Comparison of ENCODE assay signal across 16 mouse cellular contexts in the genomic region with DNA sequence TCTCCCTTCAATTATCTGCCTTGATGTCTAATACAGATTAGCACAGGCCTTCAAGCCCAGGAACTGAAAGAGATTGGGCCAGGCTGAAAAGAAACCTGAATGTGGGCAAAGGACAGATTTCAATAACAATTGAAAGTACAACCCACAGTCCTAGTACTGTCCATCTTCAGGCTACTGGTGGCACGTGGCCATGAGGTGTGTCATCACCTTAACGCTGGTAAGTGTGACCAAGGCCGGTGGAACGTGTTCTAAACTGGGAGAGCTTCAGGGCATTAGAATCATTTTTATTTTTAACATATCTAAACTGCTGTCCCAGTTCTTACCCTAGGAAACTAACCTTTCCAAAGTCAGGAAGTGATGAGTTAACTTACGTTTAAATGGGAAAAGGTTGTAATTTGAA.
"Had no signal": no experiment of that assay in that cellular context is flagged by ENCODE, and none has a peak within 500 bp of the region (broad histone marks: within the 10 kb centered on the region; RNA-seq: fewer than 3 reads in every experiment).

No protein-coding gene starts in this region.

- H3K9ac ChIP-seq: neural tube, embryonic 13.5 days; neural tube, embryonic 15.5 days; stomach, embryonic 15.5 days had no signal

- H3K27ac ChIP-seq: neural tube, embryonic 13.5 days; neural tube, embryonic 15.5 days; stomach, embryonic 15.5 days; stomach, postnatal 0 days had no signal

- H3K4me3 ChIP-seq: neural tube, embryonic 13.5 days; neural tube, embryonic 15.5 days; stomach, embryonic 15.5 days had no signal

- H3K4me1 ChIP-seq: neural tube, embryonic 13.5 days; neural tube, embryonic 15.5 days; stomach, embryonic 15.5 days had no signal

- H3K4me2 ChIP-seq: neural tube, embryonic 13.5 days; neural tube, embryonic 15.5 days; stomach, embryonic 15.5 days had no signal

- H3K9me3 ChIP-seq: neural tube, embryonic 13.5 days; neural tube, embryonic 15.5 days; stomach, embryonic 15.5 days had no signal

- DNase-seq: retina, postnatal 1 day; right cerebral cortex, adult 18-20 months; right cerebral cortex, postnatal 14 days; right cerebral cortex, postnatal 25 days; right cerebral cortex, postnatal 4 days; spleen, adult 18-20 months; thymus, adult 18-20 months; thymus, adult 2 months; thymus, postnatal 14 days; thymus, postnatal 25 days; thymus, postnatal 36 days; thymus, postnatal 4 days had no signal

- H3K27me3 ChIP-seq: neural tube, embryonic 13.5 days; neural tube, embryonic 15.5 days; stomach, embryonic 15.5 days had no signal
